Mouse (Mus musculus): ENCODE measurements around the gene Fam50a. TPM values are rescaled to one million over a fixed set of nuclear protein-coding genes. Genes with fewer than 3 reads are reported as not detected.
"Not testable (repeated sequence)": the region's sequence is repeated elsewhere in the genome, so short reads cannot be mapped to it uniquely, and the experiment has no call there.

Fam50a gene
- total RNA-seq, 2 experiments from 2014 or later = 20.5 to 22.5 TPM

- DNase-seq = no peak
These were observed 16.4 kb downstream of the Fam50a start for GRCm38 (mm10) chrX:74329215-74329671.

GRCm38 (mm10) chrX:74330166-74330930 is 17.5 kb downstream of the Fam50a start:
- no peak for DNase-seq

DNA sequence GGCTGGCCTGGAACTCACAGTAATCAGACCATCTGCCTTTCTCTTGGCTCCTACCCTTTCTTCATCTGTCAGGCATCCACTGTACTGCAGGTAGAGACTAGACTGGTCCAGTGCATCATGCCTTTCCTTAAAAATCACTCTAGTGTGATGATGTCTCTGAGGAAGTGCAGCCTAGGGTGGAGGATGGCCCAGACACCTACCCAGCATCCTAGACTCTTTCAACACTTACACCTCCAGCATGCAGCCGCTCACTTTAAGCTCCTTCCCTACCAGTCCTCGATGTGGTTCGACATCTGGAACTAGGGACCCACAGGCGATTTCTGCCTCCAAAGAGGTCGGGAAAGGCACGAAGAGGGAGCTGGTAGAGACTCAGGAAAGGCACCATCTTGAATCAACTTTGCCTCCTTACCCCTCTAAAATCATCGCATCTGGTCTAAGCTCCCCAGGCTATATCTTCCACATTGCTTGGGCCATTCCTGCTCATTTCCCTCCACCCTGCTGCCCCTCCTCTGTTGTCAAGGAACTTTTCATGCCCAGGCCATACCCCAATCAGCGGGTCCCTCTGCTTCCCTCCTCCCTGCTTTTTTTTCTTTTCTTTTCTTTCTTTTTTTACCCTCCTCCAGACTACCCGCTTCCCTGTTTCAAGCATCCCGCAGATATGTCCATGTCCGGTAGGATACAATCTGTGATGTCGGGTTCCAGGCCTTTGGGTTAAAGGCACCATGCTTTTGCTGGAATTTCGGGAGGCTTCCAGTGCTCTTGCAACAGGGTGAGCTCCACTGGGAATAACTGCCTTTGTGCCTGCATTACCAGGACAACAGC is 40.0 kb downstream of the Fam50a start:
- no peak for DNase-seq

GRCm38 (mm10) chrX:74353467-74353770 is 40.6 kb downstream of the Fam50a start, which contains the start of gene Lage3:
Gene Lage3 (minus strand): TSS chrX:74353618.
- DNase-seq = peak; percentile 69

- not testable (repeated sequence) for DNase-seq
These were observed 44.2 kb downstream of the Fam50a start for GRCm38 (mm10) chrX:74357069-74357468.

- DNase-seq = no peak
These were observed 46.3 kb downstream of the Fam50a start for GRCm38 (mm10) chrX:74359171-74359570.

GRCm38 (mm10) chrX:74367512-74367911 is 54.7 kb downstream of the Fam50a start:
- DNase-seq = no peak

DNA sequence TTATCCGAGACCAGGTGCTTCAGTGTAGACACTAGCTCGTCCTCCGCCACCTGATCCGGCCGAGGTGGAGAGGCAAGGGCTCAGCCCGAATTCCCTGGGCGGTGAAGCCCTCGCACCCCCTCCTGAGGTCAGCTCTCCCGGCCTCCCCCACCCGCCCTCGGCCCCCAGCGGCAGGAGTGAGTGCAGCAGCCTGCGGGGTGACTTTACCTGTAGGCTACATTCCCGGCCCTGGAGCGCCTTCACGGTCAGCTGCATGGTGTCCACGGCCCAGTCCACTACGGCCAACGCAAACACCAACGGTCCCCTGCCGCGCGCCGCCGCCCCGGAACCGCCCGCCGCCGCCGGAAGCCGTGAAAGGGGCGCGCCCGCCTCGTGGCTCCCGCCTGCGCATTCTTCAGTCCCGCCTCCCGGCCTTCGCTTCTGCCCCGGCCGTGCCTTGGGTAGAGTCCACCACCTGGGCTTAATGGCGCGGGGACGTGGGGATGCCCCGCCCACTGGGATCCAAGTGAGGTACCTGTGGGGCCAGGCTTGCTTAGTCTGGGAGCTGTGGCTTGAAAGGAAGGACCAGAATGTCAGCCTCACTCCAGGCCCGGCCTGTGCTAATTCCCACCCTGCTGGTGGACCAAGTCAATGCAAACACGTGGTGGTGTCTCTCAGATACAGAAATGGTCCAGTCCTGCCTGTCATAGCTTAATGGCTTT is 55.5 kb downstream of the Fam50a start:
- DNase-seq = peak; percentile 69

Small RNAs within 50 kb of the gene (microRNA-seq; reads per million reads assigned to microRNA genes)
- 0.74 to 1.6 reads per million in 2 experiments for gene Mir7091 (ENCODE audit: borderline replicate concordance in 2 of 2)
- gene Mir7092 (ENCODE audit: borderline replicate concordance in 2 of 2) = 0 reads per million in 2 experiments

Other genes with a start within 250 kb of the Fam50a start
- gene Opn1mw, start 185.6 kb upstream of the Fam50a start, total RNA-seq (2021) = not detected
- 10 to 100 TPM; 21.1 to 23.1 TPM for gene Mecp2, start 177.7 kb upstream of the Fam50a start, total RNA-seq (2021)
- gene Tex28, start 145.2 kb upstream of the Fam50a start, total RNA-seq (2021) = not detected
- gene Tktl1, start 135.8 kb upstream of the Fam50a start, total RNA-seq (2021) = not detected
- 10 to 100 TPM; 47.7 to 64.7 TPM for gene Flna, start 63.2 kb upstream of the Fam50a start, total RNA-seq (2021)
- 10 to 100 TPM; 20.1 to 20.3 TPM for gene Emd, start 58.3 kb upstream of the Fam50a start, total RNA-seq (2021)
- gene Rpl10, start 42.2 kb upstream of the Fam50a start, total RNA-seq (2021) = 100 to 1,000 TPM; 164 to 171 TPM
- gene Taz, start 31.1 kb upstream of the Fam50a start, total RNA-seq (2021) = 10 to 100 TPM; 40.4 to 43.5 TPM
- 10 to 100 TPM; 90.3 to 95.9 TPM for gene Dnase1l1, start 30.7 kb upstream of the Fam50a start, total RNA-seq (2021)
- 10 to 100 TPM; 70.9 to 94.0 TPM for gene Atp6ap1, start 15.9 kb upstream of the Fam50a start, total RNA-seq (2021)
- gene Gdi1, start 8.0 kb upstream of the Fam50a start, total RNA-seq (2021) = 10 to 100 TPM; 28.2 to 42.7 TPM
- gene Plxna3, start 16.0 kb downstream of the Fam50a start, total RNA-seq (2021) = under 1 TPM; 0.46 to 0.94 TPM
- gene Lage3, start 40.6 kb downstream of the Fam50a start, total RNA-seq (2021) = 10 to 100 TPM; 32.2 to 36.5 TPM
- 10 to 100 TPM; 48.1 to 52.1 TPM for gene Ubl4a, start 60.2 kb downstream of the Fam50a start, total RNA-seq (2021)
- 1 to 10 TPM; 2.3 to 2.6 TPM for gene Slc10a3, start 60.3 kb downstream of the Fam50a start, total RNA-seq (2021)
- gene Fam3a, start 80.2 kb downstream of the Fam50a start, total RNA-seq (2021) = 10 to 100 TPM; 10.9 to 11.5 TPM
- gene Ikbkg, start 80.3 kb downstream of the Fam50a start, total RNA-seq (2021) = 10 to 100 TPM; 19.5 to 23.8 TPM
- gene G6pdx, start 116.2 kb downstream of the Fam50a start, total RNA-seq (2021) = 1 to 10 TPM; 3.3 to 7.4 TPM
- not detected for gene Gm6880, start 168.4 kb downstream of the Fam50a start, total RNA-seq (2021)